Mouse (Mus musculus) limb, embryonic 12.5 days (tissue): ENCODE results near the gene Slc38a5. TPM values are rescaled to one million over a fixed set of nuclear protein-coding genes. Genes with fewer than 3 reads are reported as not detected.

ENCODE experiments used
- ATAC-seq: fragments of 200-750 bp; cut with Nextera tagmentation; 2 replicates; pipeline ENCODE4 v1.8.0; 2017; ENCODE audit warnings: low read depth, moderate TSS enrichment; ENCODE audit not compliant: insufficient number of reproducible peaks, insufficient read depth, low FRiP score, low TSS enrichment
- H3K27ac ChIP-seq: fragments of 300-500 bp; sonication (generic); 2 replicates; pipeline ENCODE4 v1.5.1; 2016; ENCODE audit warnings: mild to moderate bottlenecking, moderate library complexity
- H3K27me3 ChIP-seq: fragments of 300-500 bp; sonication (generic); 2 replicates; pipeline ENCODE4 v1.6.1; 2016; ENCODE audit warnings: mild to moderate bottlenecking, moderate library complexity
- H3K36me3 ChIP-seq: fragments of 300-500 bp; sonication (generic); 2 replicates; pipeline ENCODE4 v1.6.1; 2016; ENCODE audit warnings: mild to moderate bottlenecking, moderate library complexity
- H3K4me1 ChIP-seq: fragments of 300-500 bp; sonication (generic); replicated peaks from 2 replicates; pipeline ENCODE4 v1.6.1; 2016
- H3K4me2 ChIP-seq: fragments of 300-500 bp; sonication (generic); 2 replicates; pipeline ENCODE4 v1.6.1; 2016; ENCODE audit warnings: mild to moderate bottlenecking, moderate library complexity
- H3K4me3 ChIP-seq: fragments of 300-500 bp; sonication (generic); replicated peaks from 2 replicates; pipeline ENCODE4 v1.5.1; 2016; ENCODE audit warnings: mild to moderate bottlenecking
- H3K9ac ChIP-seq: fragments of 300-500 bp; sonication (generic); replicated peaks from 2 replicates; pipeline ENCODE4 v1.6.1; 2016; ENCODE audit warnings: mild to moderate bottlenecking, moderate library complexity
- H3K9me3 ChIP-seq: fragments of 300-500 bp; sonication (generic); 2 replicates; pipeline ENCODE4 v1.6.1; 2016; ENCODE audit warnings: mild to moderate bottlenecking, moderate library complexity
- WGBS: fragments of 180-500 bp; shearing (Covaris S2); methylation state at CpG from one replicate; pipeline ENCODE4 v1.1.7; 2016; 5-methylcytosine and 5-hydroxymethylcytosine counted together
- polyA plus RNA-seq: library from polyadenylated mRNA; unstranded; fragments of >200 nt; fragmentation: Nextera tagmentation; extraction: Ambion mirVana; gene quantifications from 2 replicates; pipeline ENCODE4 v1.2.1, GENCODE M21; 2016

Gene Slc38a5
- polyA plus RNA-seq, 1 experiment from 2014 or later = 1.0 TPM

GRCm38 (mm10) chrX:8327124-8327523 lies 56.2 kb downstream of the Slc38a5 start, which contains the start of gene Ssxb10:
Ssxb10 (plus strand) TSS chrX:8327424.
- Histone ChIP-seq H3K27ac (no peak within 1 kb of the TSS), H3K4me1 (no peaks in the 10 kb centered on the region), H3K9ac (no peak within 1 kb of the TSS), H3K9me3 (peaks cover 17% of the 10 kb centered on the region), H3K4me3 (no peak within 1 kb of the TSS), H3K36me3 (no peaks in the 10 kb centered on the region), H3K27me3 (no peaks in the 10 kb centered on the region), H3K4me2 (no peak within 1 kb of the TSS)
- no peak for ATAC-seq
- 65% methylated on average over 2 of the region's 2 CpGs for WGBS

Other genes with a start within 250 kb of the Slc38a5 start
- gene Suv39h1, start 196.4 kb upstream of the Slc38a5 start, polyA plus RNA-seq = 87.7 and 90.6 TPM in 2 replicates
- gene Was, start 180.6 kb upstream of the Slc38a5 start, polyA plus RNA-seq = 0.10 and 0.31 TPM in 2 replicates
- 20.5 and 20.9 TPM in 2 replicates for gene Wdr13, start 138.2 kb upstream of the Slc38a5 start, polyA plus RNA-seq
- gene Rbm3, start 125.3 kb upstream of the Slc38a5 start, polyA plus RNA-seq = 531 and 573 TPM in 2 replicates
- 13.8 and 14.6 TPM in 2 replicates for gene Tbc1d25, start 95.0 kb upstream of the Slc38a5 start, polyA plus RNA-seq
- 23.3 and 28.2 TPM in 2 replicates for gene Ebp, start 77.6 kb upstream of the Slc38a5 start, polyA plus RNA-seq
- 11.4 and 13.2 TPM in 2 replicates for gene Porcn, start 64.6 kb upstream of the Slc38a5 start, polyA plus RNA-seq
- 47.6 and 49.2 TPM in 2 replicates for gene Ftsj1, start 18.7 kb upstream of the Slc38a5 start, polyA plus RNA-seq
- not detected in 2 replicates for gene Ssxb10, start 56.3 kb downstream of the Slc38a5 start, polyA plus RNA-seq
- not detected in 2 replicates for gene Ssxb9, start 95.8 kb downstream of the Slc38a5 start, polyA plus RNA-seq
- gene Ssxb1, start 142.2 kb downstream of the Slc38a5 start, polyA plus RNA-seq = not detected in 2 replicates
- not detected in 2 replicates for gene Ssxb2, start 190.6 kb downstream of the Slc38a5 start, polyA plus RNA-seq